Mouse (Mus musculus) stomach, postnatal 0 days (tissue): Measurements from ENCODE around the gene Atp2b2. TPM values are rescaled to one million over a fixed set of nuclear protein-coding genes. Genes with fewer than 3 reads are reported as not detected.

Experiments
- ATAC-seq: fragments of 200-750 bp; cut with Nextera tagmentation; 2 replicates; pipeline ENCODE4 v1.8.0; 2017; ENCODE audit not compliant: low FRiP score, low TSS enrichment
- DNase-seq: peaks from one replicate; pipeline ENCODE4 v3.0.0-alpha.2; 2016; ENCODE audit warnings: low spot score
- H3K27ac ChIP-seq: fragments of 300-500 bp; sonication (generic); replicated peaks from 2 replicates; pipeline ENCODE4 v1.5.1; 2014; ENCODE audit warnings: mild to moderate bottlenecking, control low read depth
- H3K27me3 ChIP-seq: fragments of 300-500 bp; sonication (generic); 2 replicates; pipeline ENCODE4 v1.6.1; 2014; ENCODE audit warnings: low read length; ENCODE audit not compliant: control insufficient read depth, insufficient read depth
- H3K36me3 ChIP-seq: fragments of 300-500 bp; sonication (generic); 2 replicates; pipeline ENCODE4 v1.6.1; 2014; ENCODE audit warnings: low read length, mixed read lengths; ENCODE audit not compliant: control insufficient read depth, insufficient read depth
- H3K4me1 ChIP-seq: fragments of 300-500 bp; sonication (generic); replicated peaks from 2 replicates; pipeline ENCODE4 v1.6.1; 2014; ENCODE audit warnings: antibody characterized with exemption; ENCODE audit not compliant: control insufficient read depth, insufficient read depth
- H3K4me2 ChIP-seq: fragments of 300-500 bp; sonication (generic); replicated peaks from 2 replicates; pipeline ENCODE4 v1.6.1; 2014; ENCODE audit warnings: low read depth, mild to moderate bottlenecking, control low read depth, moderate library complexity
- H3K4me3 ChIP-seq: fragments of 300-500 bp; sonication (generic); 2 replicates; pipeline ENCODE4 v1.5.1; 2014; ENCODE audit warnings: low read depth, low read length, control low read depth
- H3K9ac ChIP-seq: fragments of 300-500 bp; sonication (generic); 2 replicates; pipeline ENCODE4 v1.6.1; 2014; ENCODE audit warnings: mild to moderate bottlenecking, low read length, control low read depth, mixed read lengths
- H3K9me3 ChIP-seq: fragments of 300-500 bp; sonication (generic); 2 replicates; pipeline ENCODE4 v1.6.1; 2016; ENCODE audit warnings: low read length; ENCODE audit not compliant: control insufficient read depth
- CTCF ChIP-seq: IDR thresholded peaks from 2 replicates; pipeline ENCODE4 v1.5.1; 2016; ENCODE audit warnings: antibody characterized with exemption, low read depth, mild to moderate bottlenecking, moderate library complexity
- EP300 ChIP-seq: optimal IDR thresholded peaks from 2 replicates; pipeline ENCODE3; 2016; ENCODE audit warnings: antibody characterized with exemption
- WGBS: fragments of 180-500 bp; shearing (Covaris S2); extraction: QIAGEN DNeasy Blood & Tissue Kit; methylation state at CpG from one replicate; pipeline ENCODE4 v1.1.7; 2014; 5-methylcytosine and 5-hydroxymethylcytosine counted together
- polyA plus RNA-seq: library from polyadenylated mRNA; unstranded; fragments of >200 nt; fragmentation: Nextera tagmentation; extraction: Ambion mirVana; gene quantifications from 2 replicates; pipeline ENCODE4 v1.2.1, GENCODE M21; 2015

Gene Atp2b2
- polyA plus RNA-seq, 1 experiment from 2014 or later: 0.33 TPM

GRCm38 (mm10) chr6:113886886-113887285 lies 155.5 kb downstream of the Atp2b2 start:
- Histone ChIP-seq H3K27me3 (peaks cover 2% of the 10 kb centered on the region; the same call in 1 of the 2 replicates), H3K4me2 (no peak overlapping the region), H3K9me3 (no peaks in the 10 kb centered on the region), H3K4me3 (no peak overlapping the region), H3K27ac (no peak overlapping the region), H3K36me3 (no peaks in the 10 kb centered on the region), H3K9ac (no peak overlapping the region), H3K4me1 (no peaks in the 10 kb centered on the region)
- ATAC-seq: no peak
- no peak for DNase-seq
- TF ChIP-seq EP300: no peak
- TF ChIP-seq CTCF: no peak

- no peaks in the 10 kb centered on the region for H3K9me3 ChIP-seq
- no peak for DNase-seq
- no peaks in the 10 kb centered on the region for H3K36me3 ChIP-seq
- TF ChIP-seq CTCF (no peak), EP300 (no peak)
- ATAC-seq: no peak
- H3K4me3 ChIP-seq: no peak overlapping the region
- no peaks in the 10 kb centered on the region for H3K4me1 ChIP-seq
- 70% methylated on average over 4 of the region's 4 CpGs for WGBS
- no peak overlapping the region for H3K9ac ChIP-seq
- no peak overlapping the region for H3K27ac ChIP-seq
- H3K27me3 ChIP-seq: no peaks in the 10 kb centered on the region
- no peak overlapping the region for H3K4me2 ChIP-seq
Measured at GRCm38 (mm10) chr6:113884806-113885205, 157.6 kb downstream of the Atp2b2 start.

GRCm38 (mm10) chr6:113883225-113883624 lies 159.2 kb downstream of the Atp2b2 start:
- no peak for ATAC-seq
- no peak overlapping the region for H3K4me3 ChIP-seq
- no peak overlapping the region for H3K9ac ChIP-seq
- H3K4me1 ChIP-seq: no peaks in the 10 kb centered on the region
- TF ChIP-seq EP300 (no peak), CTCF (no peak)
- H3K36me3 ChIP-seq: no peaks in the 10 kb centered on the region
- H3K4me2 ChIP-seq: no peak overlapping the region
- no peaks in the 10 kb centered on the region for H3K9me3 ChIP-seq
- DNase-seq: no peak
- no peaks in the 10 kb centered on the region for H3K27me3 ChIP-seq
- WGBS: 51% methylated on average over 9 of the region's 9 CpGs
- no peak overlapping the region for H3K27ac ChIP-seq

GRCm38 (mm10) chr6:113882396-113882795 lies 160.0 kb downstream of the Atp2b2 start:
- H3K4me3 ChIP-seq: no peak overlapping the region
- DNase-seq (no peak), ATAC-seq (no peak)
- no peaks in the 10 kb centered on the region for H3K27me3 ChIP-seq
- TF ChIP-seq EP300 (no peak), CTCF (no peak)
- no peaks in the 10 kb centered on the region for H3K4me1 ChIP-seq
- H3K27ac ChIP-seq: no peak overlapping the region
- no peaks in the 10 kb centered on the region for H3K9me3 ChIP-seq
- 74% methylated on average over 7 of the region's 7 CpGs for WGBS
- no peaks in the 10 kb centered on the region for H3K36me3 ChIP-seq
- H3K4me2 ChIP-seq: no peak overlapping the region
- no peak overlapping the region for H3K9ac ChIP-seq

GRCm38 (mm10) chr6:113881561-113882243 lies 160.7 kb downstream of the Atp2b2 start:
- H3K4me2 ChIP-seq: no peak overlapping the region
- WGBS: 52% methylated on average over 10 of the region's 10 CpGs
- DNase-seq: peak; percentile 45
- H3K9me3 ChIP-seq: no peaks in the 10 kb centered on the region
- no peaks in the 10 kb centered on the region for H3K4me1 ChIP-seq
- H3K36me3 ChIP-seq: no peaks in the 10 kb centered on the region
- H3K9ac ChIP-seq: no peak overlapping the region
- no peak overlapping the region for H3K4me3 ChIP-seq
- no peaks in the 10 kb centered on the region for H3K27me3 ChIP-seq
- no peak for TF ChIP-seq CTCF
- no peak for TF ChIP-seq EP300
- ATAC-seq: no peak
- H3K27ac ChIP-seq: no peak overlapping the region

GRCm38 (mm10) chr6:113879366-113879765 lies 163.0 kb downstream of the Atp2b2 start:
- no peak for ATAC-seq
- TF ChIP-seq CTCF (no peak), EP300 (no peak)
- H3K27me3 ChIP-seq: no peaks in the 10 kb centered on the region
- no peaks in the 10 kb centered on the region for H3K4me1 ChIP-seq
- no peak overlapping the region for H3K4me3 ChIP-seq
- no peak overlapping the region for H3K4me2 ChIP-seq
- no peak for DNase-seq
- H3K9me3 ChIP-seq: no peaks in the 10 kb centered on the region
- H3K9ac ChIP-seq: no peak overlapping the region
- no peaks in the 10 kb centered on the region for H3K36me3 ChIP-seq
- H3K27ac ChIP-seq: no peak overlapping the region
- WGBS: 50% methylated on average over 3 of the region's 3 CpGs
